Mouse (Mus musculus) kidney, postnatal 36 days (tissue): ENCODE results near the gene Cep170.
"Not testable (repeated sequence)": the region's sequence is repeated elsewhere in the genome, so short reads cannot be mapped to it uniquely, and the experiment has no call there.

ENCODE experiments used
- DNase-seq, 2 experiments: peaks; one replicate each; pipeline ENCODE4 v3.0.0; 2021 to 2022; ENCODE audit warnings: mixed read lengths in 2 of 2

Gene Cep170

GRCm38 (mm10) chr1:176814036-176814420, at the start of gene Cep170:
Cep170 (minus strand) TSS chr1:176814067.
- DNase-seq, result peak; percentile 94 to 98

GRCm38 (mm10) chr1:176861981-176862644, 48.2 kb upstream of the Cep170 start:
- DNase-seq, result peak; percentile 71 to 76

GRCm38 (mm10) chr1:176852813-176853590, 39.1 kb upstream of the Cep170 start:
- no peak for DNase-seq

- DNase-seq, result no peak
These were observed 37.5 kb upstream of the Cep170 start for GRCm38 (mm10) chr1:176851401-176851800.

- no peak for DNase-seq
These were observed 35.5 kb upstream of the Cep170 start for GRCm38 (mm10) chr1:176849377-176849776.

GRCm38 (mm10) chr1:176848613-176849290, 34.9 kb upstream of the Cep170 start:
- DNase-seq, result no peak

- no peak for DNase-seq
These were observed 33.4 kb upstream of the Cep170 start for GRCm38 (mm10) chr1:176847118-176847859.

GRCm38 (mm10) chr1:176845082-176845977, 31.5 kb upstream of the Cep170 start:
- no peak for DNase-seq

- DNase-seq, result not testable (repeated sequence)
These were observed 22.7 kb upstream of the Cep170 start for GRCm38 (mm10) chr1:176836562-176836961.

GRCm38 (mm10) chr1:176835501-176836294, 21.8 kb upstream of the Cep170 start:
- peak in 1 of 2 experiments; percentile 42 for DNase-seq

- DNase-seq, result no peak
These were observed 21.0 kb upstream of the Cep170 start for GRCm38 (mm10) chr1:176834880-176835279.

- DNase-seq, result no peak
These were observed 20.1 kb upstream of the Cep170 start for GRCm38 (mm10) chr1:176833948-176834347.

- DNase-seq, result no peak
These were observed 19.4 kb upstream of the Cep170 start for GRCm38 (mm10) chr1:176833257-176833656.

- no peak for DNase-seq
These were observed 18.7 kb upstream of the Cep170 start for GRCm38 (mm10) chr1:176832607-176833006.

GRCm38 (mm10) chr1:176832071-176832470, 18.2 kb upstream of the Cep170 start:
- DNase-seq, result no peak

GRCm38 (mm10) chr1:176828666-176829065, 14.8 kb upstream of the Cep170 start:
- DNase-seq, result no peak

GRCm38 (mm10) chr1:176827945-176828485, 14.1 kb upstream of the Cep170 start:
- no peak for DNase-seq

- no peak for DNase-seq
These were observed 13.5 kb upstream of the Cep170 start for GRCm38 (mm10) chr1:176827365-176827764.

- DNase-seq, result no peak
These were observed 13.1 kb upstream of the Cep170 start for GRCm38 (mm10) chr1:176826931-176827330.

- DNase-seq, result no peak
These were observed 12.3 kb upstream of the Cep170 start for GRCm38 (mm10) chr1:176826186-176826585.

GRCm38 (mm10) chr1:176825084-176825483, 11.2 kb upstream of the Cep170 start:
- DNase-seq, result no peak
